Mouse (Mus musculus): ENCODE results near the gene Atp5c1.

GRCm38 (mm10) chr2:10010263-10010909 lies 69.9 kb downstream of the Atp5c1 start:
- TF ChIP-seq CTCF (IDR thresholded peaks at IDR 0.05; ENCODE audit: extremely low read depth, insufficient read depth, insufficient read length, insufficient replicate concordance) (0 out of 2 replicates have a peak, but pooled peaks have one; percentile 31), POLR2A (IDR thresholded peaks at IDR 0.05; ENCODE audit: low read depth, low read length) (no peak)
